Mouse (Mus musculus): Measurements from ENCODE around the gene Cldn34c2. TPM values are rescaled to one million over a fixed set of nuclear protein-coding genes. Genes with fewer than 3 reads are reported as not detected.

Cldn34c2 gene
- not detected for polyA plus RNA-seq (2017; shearing (Covaris generic))

GRCm38 (mm10) chrX:123581400-123581799 lies at the start of gene Cldn34c2:
TSS of gene Cldn34c2 (plus strand) at chrX:123581700.

Other genes with a start within 250 kb of the Cldn34c2 start
- gene Gm17467, start 123.1 kb downstream of the Cldn34c2 start, polyA plus RNA-seq (2017; shearing (Covaris generic)), result not detected
- not detected for gene Cldn34c3, start 212.0 kb downstream of the Cldn34c2 start, polyA plus RNA-seq (2017; shearing (Covaris generic))